Mouse (Mus musculus) stomach, adult 2 months (tissue): Measurements from ENCODE around the gene Ppp1r2. TPM values are rescaled to one million over a fixed set of nuclear protein-coding genes. Genes with fewer than 3 reads are reported as not detected.

Experiments
- polyA plus RNA-seq: library from polyadenylated mRNA; depleted of rRNA; stranded (reverse); fragments of >200 nt; gene quantifications from 2 replicates; pipeline ENCODE4 v1.2.3, GENCODE M21; 2012; rRNA removed

The Ppp1r2 gene
- polyA plus RNA-seq: 18.0 and 44.7 TPM in 2 replicates

DNA sequence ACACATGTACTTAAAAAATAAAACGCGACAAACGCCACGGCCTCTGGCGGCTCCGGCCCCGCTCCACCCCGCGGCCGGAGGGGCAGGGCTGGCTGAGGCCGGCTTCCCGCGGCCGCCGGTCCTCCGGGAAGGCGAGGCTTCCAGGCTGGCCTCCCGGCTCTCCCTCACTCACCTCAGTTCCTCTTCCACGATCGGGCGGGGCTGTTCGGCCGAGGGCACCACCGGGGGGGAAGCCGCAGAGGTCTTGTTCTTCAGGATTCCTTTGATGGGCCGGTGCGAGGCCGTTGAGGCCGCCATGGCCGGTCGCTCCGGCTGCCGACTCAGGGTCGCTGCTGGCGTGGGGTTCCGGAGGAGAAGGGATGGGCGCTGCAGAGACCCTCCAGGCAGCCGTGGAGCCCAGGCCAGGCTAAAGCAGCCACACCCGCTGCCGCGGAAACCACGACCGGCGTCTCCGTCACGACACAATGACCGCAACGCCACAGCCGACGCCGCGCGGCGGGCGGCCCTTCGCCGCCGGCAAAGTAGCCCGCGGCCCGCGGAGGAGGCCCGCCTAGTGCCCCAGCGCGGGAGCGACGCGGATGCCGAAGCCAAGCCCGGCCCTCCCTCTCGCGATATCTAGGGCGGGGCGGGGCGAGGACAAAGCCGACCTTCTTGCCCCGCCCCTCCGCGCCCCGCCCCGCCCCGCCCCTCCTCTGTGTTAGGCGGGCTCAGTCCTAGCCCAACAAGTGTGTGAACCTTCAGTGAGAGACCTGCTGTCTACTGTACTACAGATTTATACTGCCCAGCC, at the start of gene Ppp1r2:
Gene Ppp1r2, minus strand, starts transcription at position 604 of the 787 bp plus-strand sequence.

DNA sequence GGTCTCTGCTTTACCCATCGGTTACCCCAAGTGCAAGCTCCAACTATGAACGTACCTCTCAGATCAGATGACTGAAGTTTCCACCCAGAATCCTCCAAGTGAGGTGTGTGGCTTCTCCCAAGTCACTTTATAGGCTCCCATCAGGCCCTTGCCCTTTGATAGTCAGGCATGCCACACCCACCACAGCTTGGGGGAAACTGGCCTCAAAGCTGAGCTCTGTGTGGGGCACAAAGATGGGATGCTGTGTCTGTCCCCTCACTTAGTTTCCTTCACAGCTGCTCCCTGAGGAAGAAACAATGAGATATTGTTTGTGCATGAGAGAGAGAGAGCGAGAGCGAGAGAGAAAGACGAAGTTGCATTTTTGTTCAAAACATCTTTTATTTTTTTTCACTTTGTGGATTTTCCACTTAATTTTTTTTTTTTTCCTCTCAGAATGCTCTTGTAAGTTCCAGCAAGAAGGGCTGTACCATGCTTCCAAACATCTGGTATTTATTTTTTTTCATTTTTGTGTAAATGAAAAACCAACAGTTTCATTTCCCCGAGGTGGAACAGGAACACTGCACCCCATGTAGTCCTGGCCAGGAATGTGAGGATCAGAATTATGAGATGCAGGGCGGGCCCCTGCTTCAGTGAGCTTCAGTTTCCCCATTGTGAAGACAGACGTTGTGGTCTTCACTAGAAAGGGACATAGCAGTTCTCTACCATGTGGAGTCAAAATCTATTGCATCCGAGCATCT, 39.6 kb upstream of the Ppp1r2 start, which contains the start of gene Apod:
Gene Apod, minus strand, starts transcription at position 312 of the 737 bp plus-strand sequence.

Other genes starting within 250 kb of the Ppp1r2 start
- gene Xxylt1, start 193.8 kb downstream of the Ppp1r2 start, polyA plus RNA-seq: 7.9 and 8.0 TPM in 2 replicates
- gene Acap2, start 74.0 kb downstream of the Ppp1r2 start, polyA plus RNA-seq: 3.7 and 5.0 TPM in 2 replicates
- 0.45 and 1.1 TPM in 2 replicates for gene Apod, start 39.5 kb upstream of the Ppp1r2 start, polyA plus RNA-seq
- 57.2 and 65.0 TPM in 2 replicates for gene Bdh1, start 147.0 kb upstream of the Ppp1r2 start, polyA plus RNA-seq